Mouse (Mus musculus) embryonic facial prominence, embryonic 15.5 days (tissue): ENCODE measurements around the gene Wscd2. TPM values are rescaled to one million over a fixed set of nuclear protein-coding genes. Genes with fewer than 3 reads are reported as not detected.
A peak's percentile ranks its signal among the peaks of the same experiment; 100 is the strongest.

Source experiments
- ATAC-seq: fragments of 200-750 bp; cut with Nextera tagmentation; 2 replicates; pipeline ENCODE4 v1.8.0; 2017; ENCODE audit warnings: low read depth, moderate TSS enrichment; ENCODE audit not compliant: insufficient number of reproducible peaks, low FRiP score, low TSS enrichment
- H3K27ac ChIP-seq: fragments of 300-500 bp; sonication (generic); replicated peaks from 2 replicates; pipeline ENCODE4 v1.5.1; 2015; ENCODE audit warnings: mild to moderate bottlenecking, inconsistent platforms
- H3K27me3 ChIP-seq: fragments of 300-500 bp; sonication (generic); 2 replicates; pipeline ENCODE4 v1.6.1; 2015; ENCODE audit warnings: inconsistent platforms
- H3K36me3 ChIP-seq: fragments of 300-500 bp; sonication (generic); 2 replicates; pipeline ENCODE4 v1.6.1; 2015; ENCODE audit warnings: mild to moderate bottlenecking, inconsistent platforms
- H3K4me1 ChIP-seq: fragments of 300-500 bp; sonication (generic); 2 replicates; pipeline ENCODE4 v1.6.1; 2015; ENCODE audit warnings: inconsistent platforms
- H3K4me2 ChIP-seq: fragments of 300-500 bp; sonication (generic); replicated peaks from 2 replicates; pipeline ENCODE4 v1.6.1; 2015; ENCODE audit warnings: mild to moderate bottlenecking, inconsistent platforms
- H3K4me3 ChIP-seq: fragments of 300-500 bp; sonication (generic); replicated peaks from 2 replicates; pipeline ENCODE4 v1.5.1; 2015; ENCODE audit warnings: mild to moderate bottlenecking, inconsistent platforms
- H3K9ac ChIP-seq: fragments of 300-500 bp; sonication (generic); 2 replicates; pipeline ENCODE4 v1.6.1; 2015; ENCODE audit warnings: inconsistent platforms
- H3K9me3 ChIP-seq: fragments of 300-500 bp; sonication (generic); replicated peaks from 2 replicates; pipeline ENCODE4 v1.6.1; 2016; ENCODE audit warnings: inconsistent platforms
- WGBS: fragments of 180-500 bp; shearing (Covaris S2); methylation state at CpG from one replicate; pipeline ENCODE4 v1.1.7; 2015; 5-methylcytosine and 5-hydroxymethylcytosine counted together
- polyA plus RNA-seq: library from polyadenylated mRNA; unstranded; fragments of >200 nt; fragmentation: Nextera tagmentation; extraction: Ambion mirVana; gene quantifications from 2 replicates; pipeline ENCODE4 v1.2.1, GENCODE M21; 2015

The Wscd2 gene
- polyA plus RNA-seq, 1 experiment from 2014 or later, result 14.7 TPM

DNA sequence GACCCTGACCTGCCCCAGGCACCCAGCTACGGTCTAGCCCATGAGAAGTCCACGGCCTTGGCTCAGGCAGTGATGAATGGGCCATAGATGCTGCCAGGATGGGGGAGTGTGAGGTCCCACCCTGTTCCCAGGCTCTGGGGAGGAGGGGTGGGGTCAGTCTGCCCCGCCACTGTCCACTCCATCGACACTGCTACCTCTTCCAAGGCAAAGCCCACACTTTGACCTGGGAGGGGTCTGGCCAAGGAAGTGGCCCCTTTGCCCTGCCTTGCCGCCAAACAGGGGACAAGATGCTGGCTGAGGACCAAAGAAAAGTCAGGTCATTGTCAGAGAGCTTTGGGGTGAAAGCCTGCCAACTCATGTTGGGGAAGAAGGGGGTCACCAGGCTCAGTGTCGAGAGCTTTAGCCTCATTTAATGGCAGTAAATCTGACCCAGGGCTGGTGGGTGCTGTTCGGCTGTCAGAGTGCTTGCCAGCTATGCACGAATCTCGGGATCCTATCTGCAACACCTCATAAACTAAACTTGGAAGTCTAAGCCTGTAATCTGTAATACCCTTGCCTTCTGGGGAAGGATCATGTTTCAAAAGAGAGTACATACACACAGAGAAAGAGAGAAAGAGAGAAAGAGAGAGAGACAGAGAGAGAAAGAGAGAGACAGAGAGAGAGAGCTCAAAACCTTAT lies 143.0 kb downstream of the Wscd2 start:
- H3K27me3 ChIP-seq, result no peaks in the 10 kb centered on the region
- H3K36me3 ChIP-seq, result no peaks in the 10 kb centered on the region
- H3K9me3 ChIP-seq, result no peaks in the 10 kb centered on the region
- no peak for ATAC-seq
- H3K9ac ChIP-seq, result no peak overlapping the region
- no peak overlapping the region for H3K4me3 ChIP-seq
- WGBS, result 42% methylated on average over 9 of the region's 9 CpGs
- H3K27ac ChIP-seq, result no peak overlapping the region
- H3K4me1 ChIP-seq, result peaks cover 64% of the 10 kb centered on the region
- no peak overlapping the region for H3K4me2 ChIP-seq

GRCm38 (mm10) chr5:113634024-113634651 lies 144.0 kb downstream of the Wscd2 start:
- H3K27me3 ChIP-seq, result no peaks in the 10 kb centered on the region
- peak overlapping the region; percentile 35; the same call in 1 of the 2 replicates for H3K27ac ChIP-seq
- WGBS, result 45% methylated on average over 13 of the region's 13 CpGs
- H3K4me3 ChIP-seq, result no peak overlapping the region
- no peak overlapping the region for H3K4me2 ChIP-seq
- H3K36me3 ChIP-seq, result no peaks in the 10 kb centered on the region
- no peaks in the 10 kb centered on the region for H3K9me3 ChIP-seq
- peaks cover 54% of the 10 kb centered on the region for H3K4me1 ChIP-seq
- no peak overlapping the region for H3K9ac ChIP-seq
- ATAC-seq, result peak; percentile 32; the same call in 1 of the 2 replicates

DNA sequence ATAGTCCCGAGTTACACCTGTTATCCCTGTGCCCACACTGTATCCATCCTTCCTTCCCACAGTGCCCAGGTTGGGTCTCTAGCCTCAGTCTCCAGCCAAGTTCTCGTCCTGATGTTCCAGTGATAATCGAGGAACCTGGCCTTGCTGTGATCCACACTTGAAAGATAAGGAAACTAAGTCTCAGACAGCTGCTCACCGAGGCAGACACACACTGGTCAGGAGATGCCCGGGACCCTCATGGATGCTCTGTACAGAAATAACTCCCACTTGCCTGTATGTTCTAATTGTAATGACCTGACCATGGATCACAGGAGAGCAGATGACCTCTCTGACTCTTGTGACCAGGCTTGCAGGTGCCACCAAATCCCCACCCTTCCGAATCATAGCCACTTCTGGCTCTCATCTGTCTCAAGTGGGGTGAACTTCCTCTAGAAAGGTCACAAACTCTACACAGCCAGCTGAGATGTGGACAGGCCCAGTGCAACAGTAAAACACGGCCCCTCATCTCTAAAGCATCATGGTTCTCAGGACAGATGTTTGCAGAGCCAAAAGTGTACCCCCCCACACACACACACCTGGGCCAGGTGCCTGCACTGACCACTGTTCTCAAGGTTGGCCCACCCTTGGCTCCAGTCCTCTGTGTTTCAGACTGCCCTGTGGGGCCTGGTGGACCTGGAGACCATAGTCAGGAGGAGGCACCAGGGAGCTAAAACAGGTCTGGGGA lies 144.9 kb downstream of the Wscd2 start:
- no peak overlapping the region for H3K4me3 ChIP-seq
- no peak overlapping the region for H3K4me2 ChIP-seq
- ATAC-seq, result no peak
- no peaks in the 10 kb centered on the region for H3K9me3 ChIP-seq
- no peaks in the 10 kb centered on the region for H3K27me3 ChIP-seq
- no peaks in the 10 kb centered on the region for H3K36me3 ChIP-seq
- peaks cover 52% of the 10 kb centered on the region for H3K4me1 ChIP-seq
- WGBS, result 82% methylated on average over 7 of the region's 7 CpGs
- H3K27ac ChIP-seq, result no peak overlapping the region
- H3K9ac ChIP-seq, result no peak overlapping the region

- Histone ChIP-seq H3K27ac (no peak overlapping the region), H3K9me3 (no peaks in the 10 kb centered on the region), H3K36me3 (no peaks in the 10 kb centered on the region), H3K4me3 (no peak overlapping the region), H3K4me2 (no peak overlapping the region), H3K9ac (no peak overlapping the region), H3K4me1 (peaks cover 52% of the 10 kb centered on the region), H3K27me3 (no peaks in the 10 kb centered on the region)
- 67% methylated on average over 15 of the region's 15 CpGs for WGBS
- ATAC-seq, result no peak
Observed at GRCm38 (mm10) chr5:113635861-113636565, 145.9 kb downstream of the Wscd2 start.

- H3K27ac ChIP-seq, result no peak overlapping the region
- H3K4me3 ChIP-seq, result no peak overlapping the region
- no peaks in the 10 kb centered on the region for H3K36me3 ChIP-seq
- H3K9me3 ChIP-seq, result no peaks in the 10 kb centered on the region
- peaks cover 49% of the 10 kb centered on the region for H3K4me1 ChIP-seq
- WGBS, result 66% methylated on average over 4 of the region's 4 CpGs
- H3K4me2 ChIP-seq, result no peak overlapping the region
- no peak overlapping the region for H3K9ac ChIP-seq
- ATAC-seq, result no peak
- H3K27me3 ChIP-seq, result no peaks in the 10 kb centered on the region
Observed at GRCm38 (mm10) chr5:113637631-113638030, 147.5 kb downstream of the Wscd2 start.

DNA sequence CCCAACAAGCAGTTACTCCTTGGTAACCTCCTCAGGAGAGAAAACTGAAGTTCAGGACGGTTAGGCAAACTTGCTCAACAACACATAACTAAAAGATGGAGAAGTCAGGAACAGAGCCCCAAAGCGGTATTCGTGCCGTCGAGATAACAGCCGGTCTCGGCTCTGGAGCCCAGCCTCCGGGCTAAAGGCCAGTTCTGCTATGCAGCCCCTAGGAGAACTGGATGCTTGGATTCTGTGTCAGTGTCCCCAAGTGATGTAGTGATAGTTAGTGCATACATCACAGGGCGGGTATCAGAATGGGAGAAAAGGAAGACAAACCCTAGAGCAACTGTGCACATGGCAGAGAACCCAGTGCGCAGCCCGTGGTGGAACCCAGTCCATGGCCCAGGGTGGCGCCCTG lies 147.9 kb downstream of the Wscd2 start:
- no peaks in the 10 kb centered on the region for H3K27me3 ChIP-seq
- no peak for ATAC-seq
- no peak overlapping the region for H3K9ac ChIP-seq
- no peaks in the 10 kb centered on the region for H3K36me3 ChIP-seq
- no peaks in the 10 kb centered on the region for H3K9me3 ChIP-seq
- no peak overlapping the region for H3K4me2 ChIP-seq
- peaks cover 45% of the 10 kb centered on the region for H3K4me1 ChIP-seq
- no peak overlapping the region for H3K27ac ChIP-seq
- H3K4me3 ChIP-seq, result no peak overlapping the region
- WGBS, result 82% methylated on average over 12 of the region's 12 CpGs

DNA sequence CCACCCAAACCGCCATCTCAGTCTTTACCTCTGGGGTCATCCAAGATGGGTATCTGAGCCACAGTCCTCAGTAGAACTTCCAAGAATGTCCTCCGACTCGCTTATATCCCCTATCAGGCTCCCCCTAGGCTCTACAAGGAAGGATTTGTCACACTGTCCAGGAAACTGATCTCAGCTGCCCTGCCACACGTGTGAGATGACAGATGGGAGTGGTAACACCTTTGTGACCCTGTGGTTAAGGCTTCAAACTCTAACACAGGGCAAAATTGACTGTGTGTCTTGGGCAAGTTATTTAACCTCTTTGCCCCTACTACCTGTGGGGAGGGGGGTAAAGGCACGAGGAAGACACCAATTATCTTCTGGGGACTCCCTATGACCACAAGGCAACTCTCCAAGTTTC lies 149.0 kb downstream of the Wscd2 start:
- no peaks in the 10 kb centered on the region for H3K36me3 ChIP-seq
- WGBS, result 65% methylated on average over 5 of the region's 5 CpGs
- no peaks in the 10 kb centered on the region for H3K9me3 ChIP-seq
- H3K27ac ChIP-seq, result no peak overlapping the region
- H3K4me2 ChIP-seq, result no peak overlapping the region
- no peak overlapping the region for H3K9ac ChIP-seq
- H3K4me3 ChIP-seq, result no peak overlapping the region
- no peaks in the 10 kb centered on the region for H3K27me3 ChIP-seq
- H3K4me1 ChIP-seq, result peaks cover 41% of the 10 kb centered on the region
- ATAC-seq, result no peak

Other genes with a start within 250 kb of the Wscd2 start
- gene Sgsm1, start 179.5 kb upstream of the Wscd2 start, polyA plus RNA-seq, result 2.9 and 3.3 TPM in 2 replicates
- not detected in 2 replicates for gene Aym1, start 133.0 kb upstream of the Wscd2 start, polyA plus RNA-seq
- gene Cmklr1, start 160.1 kb downstream of the Wscd2 start, polyA plus RNA-seq, result 7.0 and 12.4 TPM in 2 replicates
- not detected in 2 replicates for gene 1700069L16Rik, start 234.4 kb downstream of the Wscd2 start, polyA plus RNA-seq
- 8.5 and 8.7 TPM in 2 replicates for gene Ficd, start 245.5 kb downstream of the Wscd2 start, polyA plus RNA-seq